Mouse (Mus musculus) thymus, adult 2 months (tissue): ENCODE data around the gene Padi6.

Experiments
- CTCF ChIP-seq: fragments of 200-500 bp; IDR thresholded peaks from 2 replicates; pipeline ENCODE4 v1.5.1; 2012; ENCODE audit warnings: mild to moderate bottlenecking, control low read depth, low read length, moderate library complexity, borderline replicate concordance; ENCODE audit not compliant: control insufficient read depth, poor library complexity, insufficient read depth; ENCODE audit errors: extremely low read depth
- POLR2A ChIP-seq: fragments of 200-500 bp; IDR thresholded peaks from 2 replicates; pipeline ENCODE4 v1.6.1; 2012; ENCODE audit warnings: mild to moderate bottlenecking, low read length, control low read depth, moderate library complexity; ENCODE audit not compliant: control insufficient read depth, poor library complexity, insufficient read depth; ENCODE audit errors: extremely low read depth

DNA sequence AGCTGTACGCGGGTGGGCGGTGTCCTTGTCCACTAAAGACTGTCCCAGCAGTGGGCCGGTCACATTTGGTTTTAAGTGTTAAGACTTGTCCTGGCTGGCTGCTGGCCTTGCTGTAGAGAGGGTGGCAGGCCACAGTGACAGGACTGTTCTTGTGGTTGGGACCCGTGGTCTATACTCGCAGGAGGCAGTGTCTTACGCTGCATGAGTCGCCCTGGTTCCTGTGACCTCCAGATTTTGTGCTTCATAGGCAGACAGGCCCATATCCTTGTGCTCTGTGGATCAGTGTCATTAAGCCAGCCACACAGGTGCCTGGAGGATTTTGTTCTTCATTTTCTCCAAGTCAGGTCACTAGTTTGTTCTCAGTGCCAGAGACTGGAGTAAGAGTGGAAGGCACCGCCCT lies 24.0 kb downstream of the Padi6 start:
- TF ChIP-seq POLR2A: no peak
- TF ChIP-seq CTCF: no peak
